Mouse (Mus musculus) C2C12 (cell line): ENCODE measurements around the gene Cdc16. TPM values are rescaled to one million over a fixed set of nuclear protein-coding genes. Genes with fewer than 3 reads are reported as not detected.
"Not testable (repeated sequence)": the region's sequence is repeated elsewhere in the genome, so short reads cannot be mapped to it uniquely, and the experiment has no call there.

Experiments
- H3K27me3 ChIP-seq: one replicate; pipeline ENCODE4 v1.6.1; 2011; ENCODE audit not compliant: control insufficient read depth, insufficient read depth, insufficient read length
- H3K36me3 ChIP-seq: one replicate; pipeline ENCODE4 v1.6.1; 2011; ENCODE audit not compliant: control insufficient read depth, insufficient read depth
- H3K4me3 ChIP-seq: one replicate; pipeline ENCODE4 v1.5.1; 2011; ENCODE audit warnings: mild to moderate bottlenecking, control low read depth; ENCODE audit not compliant: poor library complexity, insufficient read depth, severe bottlenecking
- H3K79me2 ChIP-seq: one replicate; pipeline ENCODE4 v1.6.1; 2011; ENCODE audit not compliant: control insufficient read depth, insufficient read depth
- H3K79me3 ChIP-seq: one replicate; pipeline ENCODE4 v1.6.1; 2011; ENCODE audit warnings: low read depth, control low read depth
- H3ac ChIP-seq: one replicate; pipeline ENCODE3; 2011; ENCODE audit warnings: low read depth; ENCODE audit not compliant: control insufficient read depth, insufficient read length
- CEBPB ChIP-seq: IDR thresholded peaks from one replicate; pipeline ENCODE4 v1.6.1; 2011; ENCODE audit warnings: low read depth, mild to moderate bottlenecking, control low read depth, moderate library complexity
- CTCF ChIP-seq: IDR thresholded peaks from one replicate; pipeline ENCODE4 v1.5.1; 2011; ENCODE audit not compliant: control insufficient read depth, insufficient read depth, insufficient read length
- FOSL1 ChIP-seq: IDR thresholded peaks from one replicate; pipeline ENCODE4 v1.8.0; 2011; ENCODE audit warnings: mild to moderate bottlenecking, low read length; ENCODE audit not compliant: poor library complexity, insufficient read depth, severe bottlenecking
- MAX ChIP-seq: IDR thresholded peaks from one replicate; pipeline ENCODE4 v1.6.1; 2011; ENCODE audit warnings: mild to moderate bottlenecking, control low read depth
- MYOD1 ChIP-seq: IDR thresholded peaks from one replicate; pipeline ENCODE4 v1.6.1; 2011; ENCODE audit warnings: low read depth; ENCODE audit not compliant: control insufficient read depth, insufficient read length
- MYOG ChIP-seq: IDR thresholded peaks from one replicate; pipeline ENCODE4 v1.6.1; 2011; ENCODE audit not compliant: control insufficient read depth, insufficient read length; ENCODE audit errors: extremely low read depth
- USF1 ChIP-seq: IDR thresholded peaks from one replicate; pipeline ENCODE4 v1.6.1; 2011; ENCODE audit warnings: low read depth, mild to moderate bottlenecking, control low read depth, moderate library complexity
- polyA plus RNA-seq: library from polyadenylated mRNA; unstranded; fragments of >200 nt; fragmentation: generic; extraction: Trizol; gene quantifications from one replicate; pipeline ENCODE4 v1.2.1, GENCODE M21; 2012; ENCODE audit warnings: missing spikeins

Gene Cdc16
- polyA plus RNA-seq, 1 experiment, result 64.0 TPM

DNA sequence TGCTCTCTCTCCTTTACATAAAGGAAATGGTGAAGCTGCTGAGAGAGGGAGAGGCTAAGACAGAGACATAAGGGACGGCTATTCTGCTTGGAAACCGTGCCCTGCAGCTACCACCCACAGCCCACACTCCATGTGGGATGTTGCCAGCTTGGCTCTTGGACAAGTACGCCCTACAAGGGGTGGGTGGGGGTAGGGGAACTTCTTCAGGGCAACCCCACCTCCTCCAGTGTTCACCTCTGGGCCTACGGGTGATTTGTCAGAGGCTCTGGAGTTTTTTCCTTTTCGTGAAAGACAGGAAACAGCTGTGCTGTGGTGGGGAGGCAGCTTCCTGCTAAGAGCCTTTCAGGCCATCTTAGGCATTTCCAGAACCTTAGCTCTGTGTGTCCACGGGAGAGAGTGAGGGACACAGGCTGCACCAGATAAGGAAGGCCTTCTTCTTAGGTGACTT lies 17.1 kb upstream of the Cdc16 start:
- no peaks in the 10 kb centered on the region for H3K79me2 ChIP-seq
- H3K27me3 ChIP-seq, result peaks cover 3% of the 10 kb centered on the region
- H3K4me3 ChIP-seq, result no peak overlapping the region
- no peak for TF ChIP-seq CEBPB
- TF ChIP-seq FOSL1, result no peak
- no peak for TF ChIP-seq MYOD1
- no peak for TF ChIP-seq USF1
- H3K36me3 ChIP-seq, result no peaks in the 10 kb centered on the region
- no peak overlapping the region for H3ac ChIP-seq
- H3K79me3 ChIP-seq, result no peaks in the 10 kb centered on the region

GRCm38 (mm10) chr8:13740817-13741613 lies 16.5 kb upstream of the Cdc16 start:
- no peaks in the 10 kb centered on the region for H3K79me2 ChIP-seq
- H3ac ChIP-seq, result no peak overlapping the region
- H3K36me3 ChIP-seq, result no peaks in the 10 kb centered on the region
- H3K4me3 ChIP-seq, result no peak overlapping the region
- no peaks in the 10 kb centered on the region for H3K79me3 ChIP-seq
- no peak for TF ChIP-seq MYOD1
- TF ChIP-seq MYOG, result no peak
- no peak for TF ChIP-seq CTCF
- TF ChIP-seq FOSL1, result no peak
- peaks cover 2% of the 10 kb centered on the region for H3K27me3 ChIP-seq

DNA sequence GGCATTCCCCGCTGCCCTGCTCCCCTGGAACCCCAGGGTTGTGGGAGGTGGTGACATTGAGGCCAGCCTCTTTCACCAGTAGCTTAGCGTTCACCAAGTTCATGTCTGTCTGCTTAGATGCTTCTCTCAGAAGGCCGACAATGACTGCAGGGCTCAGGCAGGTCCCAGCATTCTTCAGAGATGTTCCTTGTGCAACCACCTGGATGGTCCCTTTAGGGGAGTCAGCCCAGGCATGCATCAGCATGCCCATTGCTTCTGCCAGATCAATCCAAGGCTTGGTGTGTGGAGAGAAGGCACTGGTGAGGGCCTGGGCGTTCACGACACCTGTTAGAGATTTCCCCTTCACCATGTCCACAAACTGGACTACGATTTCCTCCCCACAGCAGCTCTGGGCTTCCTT lies 11.3 kb upstream of the Cdc16 start:
- not testable (repeated sequence) for H3K36me3 ChIP-seq, H3K79me2 ChIP-seq, H3ac ChIP-seq, H3K4me3 ChIP-seq, H3K79me3 ChIP-seq, H3K27me3 ChIP-seq

GRCm38 (mm10) chr8:13747626-13748025 lies 9.8 kb upstream of the Cdc16 start:
- no peak overlapping the region for H3ac ChIP-seq
- TF ChIP-seq FOSL1 (peak; percentile 55), MAX (no peak)
- H3K79me3 ChIP-seq, result no peaks in the 10 kb centered on the region
- H3K79me2 ChIP-seq, result no peaks in the 10 kb centered on the region
- no peaks in the 10 kb centered on the region for H3K27me3 ChIP-seq
- no peaks in the 10 kb centered on the region for H3K36me3 ChIP-seq
- H3K4me3 ChIP-seq, result no peak overlapping the region

- Histone ChIP-seq H3K4me3 (no peak overlapping the region), H3K36me3 (no peaks in the 10 kb centered on the region), H3ac (no peak overlapping the region), H3K27me3 (no peaks in the 10 kb centered on the region), H3K79me2 (peaks cover 16% of the 10 kb centered on the region), H3K79me3 (peaks cover 9% of the 10 kb centered on the region)
- TF ChIP-seq CTCF (peak; percentile 63), USF1 (no peak)
Observed at GRCm38 (mm10) chr8:13753680-13754079, 3.8 kb upstream of the Cdc16 start.

DNA sequence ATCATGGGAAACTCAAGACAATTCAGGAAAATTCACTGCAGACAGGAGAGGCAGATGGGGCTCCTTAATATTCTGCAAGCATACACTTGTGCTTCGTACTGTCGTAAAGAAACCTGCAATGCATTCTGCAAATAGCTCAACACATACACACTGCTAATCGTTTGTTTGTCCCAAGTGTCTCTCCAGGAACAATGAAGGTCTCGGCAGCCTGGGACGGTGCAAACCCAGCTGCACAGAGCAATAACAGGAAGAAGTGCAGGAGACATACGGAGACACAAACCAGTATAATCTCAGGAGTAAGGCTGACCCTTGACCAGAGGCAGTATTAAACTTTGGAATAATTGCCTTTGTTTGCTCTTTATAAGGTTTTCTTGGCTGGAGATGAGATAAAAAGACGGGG lies 996 bp upstream of the Cdc16 start:
- H3K4me3 ChIP-seq, result no peak overlapping the region
- no peak overlapping the region for H3ac ChIP-seq
- H3K27me3 ChIP-seq, result no peaks in the 10 kb centered on the region
- peaks cover 43% of the 10 kb centered on the region for H3K79me2 ChIP-seq
- TF ChIP-seq CEBPB (no peak), MYOD1 (no peak), FOSL1 (no peak), MAX (no peak), CTCF (no peak), USF1 (no peak), MYOG (no peak)
- H3K79me3 ChIP-seq, result peaks cover 29% of the 10 kb centered on the region
- H3K36me3 ChIP-seq, result peaks cover 17% of the 10 kb centered on the region
